Mouse (Mus musculus) CH12.LX (cell line): Measurements from ENCODE around the gene Bco2. TPM values are rescaled to one million over a fixed set of nuclear protein-coding genes. Genes with fewer than 3 reads are reported as not detected.

ENCODE experiments used
- DNase-seq: peaks from one replicate; pipeline ENCODE4 v3.0.0-alpha.2; 2013; ENCODE audit errors: extremely low read depth
- H3K27ac ChIP-seq: 2 replicates; pipeline ENCODE4 v1.5.1; 2012; ENCODE audit warnings: low read depth, mild to moderate bottlenecking, control low read depth, moderate library complexity; ENCODE audit not compliant: insufficient read depth
- H3K27me3 ChIP-seq: replicated peaks from 2 replicates; pipeline ENCODE3; 2012; ENCODE audit warnings: inconsistent platforms
- H3K36me3 ChIP-seq, 2 experiments: replicated peaks in 1 of 2; 2 replicates each; pipeline versions ENCODE3 to v1.6.1; 2012; ENCODE audit warnings: inconsistent platforms in 1 of 2, low read length in 1 of 2, mild to moderate bottlenecking in 1 of 2, mixed read lengths in 1 of 2, moderate library complexity in 1 of 2; ENCODE audit not compliant: control insufficient read depth in 1 of 2, insufficient read depth in 1 of 2
- H3K4me1 ChIP-seq, 2 experiments: 2 replicates each; pipeline ENCODE4 v1.6.1; 2012; ENCODE audit warnings: inconsistent platforms in 1 of 2, moderate library complexity in 1 of 2; ENCODE audit not compliant: insufficient read depth in 2 of 2, control insufficient read depth in 1 of 2
- H3K4me2 ChIP-seq: 2 replicates; pipeline ENCODE4 v1.6.1; 2012; ENCODE audit warnings: low read depth, mild to moderate bottlenecking, control low read depth; ENCODE audit not compliant: poor library complexity, insufficient read depth, severe bottlenecking
- H3K4me3 ChIP-seq, 3 experiments: fragments of 150-350 bp in 1 of 3; sonication (generic) in 1 of 3; replicated peaks in 1 of 3; 2 replicates each; pipeline versions ENCODE3 to v1.5.1; 2011 to 2012; ENCODE audit warnings: low read depth in 2 of 3, low read length in 2 of 3, mild to moderate bottlenecking in 2 of 3, moderate library complexity in 2 of 3, control low read depth in 1 of 3, improper control_type of control experiment in 1 of 3, inconsistent platforms in 1 of 3, mixed read lengths in 1 of 3; ENCODE audit not compliant: poor library complexity in 1 of 3
- H3K79me2 ChIP-seq: replicated peaks from 2 replicates; pipeline ENCODE4 v1.6.1; 2012; ENCODE audit warnings: mild to moderate bottlenecking, moderate library complexity; ENCODE audit not compliant: control insufficient read depth, poor library complexity, insufficient read depth, severe bottlenecking; ENCODE audit errors: extremely low read depth
- H3K9ac ChIP-seq: 2 replicates; pipeline ENCODE4 v1.6.1; 2012; ENCODE audit warnings: low read depth, mild to moderate bottlenecking, control low read depth, moderate library complexity; ENCODE audit not compliant: insufficient read depth
- H3K9me3 ChIP-seq: replicated peaks from 2 replicates; pipeline ENCODE3; 2012; ENCODE audit warnings: low read length, inconsistent platforms, mixed read lengths
- CHD1 ChIP-seq: IDR thresholded peaks from 2 replicates; pipeline ENCODE4 v1.6.1; 2012; ENCODE audit warnings: low read depth, low read length, improper control_type of control experiment, inconsistent platforms
- CTCF ChIP-seq, 2 experiments: IDR thresholded peaks in 1 of 2; conservative IDR thresholded peaks in 1 of 2; 2 replicates each; pipeline ENCODE4 v1.5.1; 2011 to 2012; ENCODE audit warnings: low read depth in 2 of 2, low read length in 2 of 2, improper control_type of control experiment in 1 of 2, inconsistent platforms in 1 of 2, mild to moderate bottlenecking in 1 of 2, moderate library complexity in 1 of 2
- ELF1 ChIP-seq: IDR thresholded peaks from 2 replicates; pipeline ENCODE4 v1.6.1; 2014; ENCODE audit warnings: low read depth, mild to moderate bottlenecking, inconsistent platforms, low read length, improper control_type of control experiment
- EP300 ChIP-seq: IDR thresholded peaks from 2 replicates; pipeline ENCODE4 v1.6.1; 2011; ENCODE audit warnings: low read length, improper control_type of control experiment
- GABPA ChIP-seq: IDR thresholded peaks from 2 replicates; pipeline ENCODE4 v1.6.1; 2012; ENCODE audit warnings: low read depth, low read length, improper control_type of control experiment, inconsistent platforms; ENCODE audit not compliant: insufficient replicate concordance
- HCFC1 ChIP-seq: IDR thresholded peaks from 2 replicates; pipeline ENCODE4 v1.6.1; 2012; ENCODE audit warnings: low read depth, mild to moderate bottlenecking, inconsistent platforms, low read length, improper control_type of control experiment
- JUN ChIP-seq: IDR thresholded peaks from 2 replicates; pipeline ENCODE4 v1.6.1; 2011; ENCODE audit warnings: low read depth, mild to moderate bottlenecking, low read length, improper control_type of control experiment, moderate library complexity; ENCODE audit not compliant: insufficient read depth
- JUND ChIP-seq: conservative IDR thresholded peaks from 2 replicates; pipeline ENCODE4 v1.6.1; 2011; ENCODE audit warnings: low read depth, low read length, improper control_type of control experiment
- KAT2A ChIP-seq: IDR thresholded peaks from 2 replicates; pipeline ENCODE4 v1.6.1; 2012; ENCODE audit warnings: low read length, improper control_type of control experiment, inconsistent platforms; ENCODE audit not compliant: insufficient replicate concordance
- MEF2A ChIP-seq: IDR thresholded peaks from 2 replicates; pipeline ENCODE4 v1.6.1; 2014; ENCODE audit warnings: low read depth, mild to moderate bottlenecking, inconsistent platforms, low read length, improper control_type of control experiment, borderline replicate concordance
- MYC ChIP-seq: IDR thresholded peaks from 2 replicates; pipeline ENCODE4 v1.6.1; 2011; ENCODE audit warnings: low read depth, mild to moderate bottlenecking, improper control_type of control experiment, low read length
- NRF1 ChIP-seq: IDR thresholded peaks from 2 replicates; pipeline ENCODE4 v1.6.1; 2014; ENCODE audit warnings: low read depth, mild to moderate bottlenecking, inconsistent platforms, low read length, improper control_type of control experiment, moderate library complexity
- POLR2AphosphoS2 ChIP-seq: IDR thresholded peaks from 2 replicates; pipeline ENCODE4 v1.6.1; 2011; ENCODE audit warnings: low read depth, low read length, improper control_type of control experiment
- SIN3A ChIP-seq: IDR thresholded peaks from 2 replicates; pipeline ENCODE4 v1.6.1; 2012; ENCODE audit warnings: low read length, improper control_type of control experiment, inconsistent platforms
- UBTF ChIP-seq: IDR thresholded peaks from 2 replicates; pipeline ENCODE4 v1.6.1; 2012; ENCODE audit warnings: low read depth, mild to moderate bottlenecking, inconsistent platforms, low read length, improper control_type of control experiment, moderate library complexity
- ZC3H11A ChIP-seq: IDR thresholded peaks from 2 replicates; pipeline ENCODE4 v1.6.1; 2012; ENCODE audit warnings: low read depth, mild to moderate bottlenecking, inconsistent platforms, low read length, improper control_type of control experiment
- ZKSCAN1 ChIP-seq: IDR thresholded peaks from 2 replicates; pipeline ENCODE4 v1.6.1; 2012; ENCODE audit warnings: low read depth, inconsistent platforms, low read length, improper control_type of control experiment, borderline replicate concordance
- ZNF384 ChIP-seq: IDR thresholded peaks from 2 replicates; pipeline ENCODE4 v1.6.1; 2012; ENCODE audit warnings: low read depth, low read length, improper control_type of control experiment, inconsistent platforms
- dilution Hi-C: fragments of 300-500 bp; cut with MboI; formaldehyde crosslinking; loops from 2 replicates; pipeline ENCODE4 v1.14.3; 2020; ENCODE audit warnings: low sequenced_read_pairs; ENCODE audit not compliant: extremely low pct_unique_long_range_greater_than_20kb, extremely low pct_ligation_motif_present
- in situ Hi-C: fragments of 300-500 bp; cut with MboI; formaldehyde crosslinking; loops from 3 replicates; pipeline ENCODE4 v1.14.3; 2019; ENCODE audit warnings: low sequenced_read_pairs, low pct_ligation_motif_present, low pct_unique_long_range_greater_than_20kb, mixed read lengths
- polyA plus RNA-seq: library from polyadenylated mRNA; unstranded; fragments of >175 nt; gene quantifications from 2 replicates; pipeline ENCODE4 v1.2.1, GENCODE M21; 2012; ENCODE audit warnings: low read depth; ENCODE audit not compliant: insufficient read length
- total RNA-seq, 2 experiments: library from RNA; depleted of rRNA; stranded (reverse); fragments of 300-350 nt in 1 of 2; fragments of >200 nt in 1 of 2; gene quantifications; 2 replicates each; pipeline ENCODE4 v1.2.3; 2012 to 2014

Gene Bco2
- total and polyA plus RNA-seq, 3 experiments: 0.68 to 1.2 (median 0.93) TPM

GRCm38 (mm10) chr9:50561918-50562360 lies 7.0 kb upstream of the Bco2 start:
- Histone ChIP-seq H3K27me3 (peaks cover 2% of the 10 kb centered on the region), H3K9me3 (peaks cover 4% of the 10 kb centered on the region), H3K79me2 (no peaks in the 10 kb centered on the region), H3K9ac (no peak overlapping the region), H3K4me2 (no peak overlapping the region), H3K4me3 (no peak overlapping the region), H3K4me1 (no peaks in the 10 kb centered on the region), H3K36me3 (no peaks in the 10 kb centered on the region), H3K27ac (no peak overlapping the region)
- DNase-seq: no peak
- in situ Hi-C loops: no loop called here
- dilution Hi-C loops: no loop called here
- no peak for TF ChIP-seq ZNF384
- TF ChIP-seq MEF2A: no peak
- TF ChIP-seq NRF1: no peak
- TF ChIP-seq UBTF: no peak
- TF ChIP-seq JUN: no peak
- TF ChIP-seq ZKSCAN1: no peak
- TF ChIP-seq POLR2AphosphoS2: no peak
- no peak for TF ChIP-seq GABPA
- TF ChIP-seq MYC: no peak

GRCm38 (mm10) chr9:50561145-50561917 lies 6.3 kb upstream of the Bco2 start, which contains the start of gene Tex12:
Tex12 (minus strand) TSS chr9:50561325.
- Histone ChIP-seq H3K27ac (no peak within 1 kb of the TSS), H3K9me3 (peaks cover 4% of the 10 kb centered on the region), H3K36me3 (no peaks in the 10 kb centered on the region), H3K27me3 (peaks cover 2% of the 10 kb centered on the region), H3K9ac (no peak within 1 kb of the TSS), H3K4me2 (no peak within 1 kb of the TSS), H3K79me2 (no peaks in the 10 kb centered on the region), H3K4me3 (no peak within 1 kb of the TSS), H3K4me1 (no peaks in the 10 kb centered on the region)
- in situ Hi-C loops (no loop called here), dilution Hi-C loops (no loop called here)
- TF ChIP-seq ZC3H11A: no peak
- no peak for TF ChIP-seq HCFC1
- no peak for TF ChIP-seq EP300
- no peak for TF ChIP-seq CTCF (conservative IDR thresholded peaks at IDR 0.05 in 1 of 2, IDR thresholded peaks at IDR 0.05 in 1 of 2; ENCODE audit: low read depth in 2 of 2, low read length in 2 of 2)
- TF ChIP-seq CHD1: no peak
- TF ChIP-seq KAT2A: no peak
- no peak for TF ChIP-seq MEF2A
- TF ChIP-seq JUND: no peak
- TF ChIP-seq UBTF: no peak
- TF ChIP-seq POLR2AphosphoS2: no peak
- no peak for TF ChIP-seq ELF1
- TF ChIP-seq GABPA: no peak
- no peak for TF ChIP-seq SIN3A
- no peak for TF ChIP-seq ZNF384
- no peak for DNase-seq
